Mouse (Mus musculus) hindbrain, embryonic 13.5 days (tissue): Measurements from ENCODE around the gene Hace1. TPM values are rescaled to one million over a fixed set of nuclear protein-coding genes. Genes with fewer than 3 reads are reported as not detected.

Experiments used
- ATAC-seq: fragments of 200-750 bp; cut with Nextera tagmentation; 2 replicates; pipeline ENCODE4 v1.8.0; 2017; ENCODE audit warnings: moderate TSS enrichment; ENCODE audit not compliant: low FRiP score
- H3K27ac ChIP-seq: fragments of 300-500 bp; sonication (generic); 2 replicates; pipeline ENCODE4 v1.5.1; 2015; ENCODE audit warnings: inconsistent platforms, mild to moderate bottlenecking, moderate library complexity
- H3K27me3 ChIP-seq: fragments of 300-500 bp; sonication (generic); 2 replicates; pipeline ENCODE4 v1.6.1; 2015; ENCODE audit warnings: mild to moderate bottlenecking, inconsistent platforms
- H3K36me3 ChIP-seq: fragments of 300-500 bp; sonication (generic); 2 replicates; pipeline ENCODE4 v1.6.1; 2015; ENCODE audit warnings: mild to moderate bottlenecking, inconsistent platforms
- H3K4me1 ChIP-seq: fragments of 300-500 bp; sonication (generic); replicated peaks from 2 replicates; pipeline ENCODE4 v1.6.1; 2015; ENCODE audit warnings: inconsistent platforms
- H3K4me2 ChIP-seq: fragments of 300-500 bp; sonication (generic); 2 replicates; pipeline ENCODE4 v1.6.1; 2015; ENCODE audit warnings: inconsistent platforms, mild to moderate bottlenecking, moderate library complexity
- H3K4me3 ChIP-seq: fragments of 300-500 bp; sonication (generic); 2 replicates; pipeline ENCODE4 v1.5.1; 2015; ENCODE audit warnings: mild to moderate bottlenecking, inconsistent platforms
- H3K9ac ChIP-seq: fragments of 300-500 bp; sonication (generic); 2 replicates; pipeline ENCODE4 v1.6.1; 2015; ENCODE audit warnings: mild to moderate bottlenecking, inconsistent platforms
- H3K9me3 ChIP-seq: fragments of 300-500 bp; sonication (generic); 2 replicates; pipeline ENCODE4 v1.6.1; 2016; ENCODE audit warnings: inconsistent platforms
- WGBS: fragments of 180-500 bp; shearing (Covaris S2); methylation state at CpG from one replicate; pipeline ENCODE4 v1.1.7; 2015; 5-methylcytosine and 5-hydroxymethylcytosine counted together
- polyA plus RNA-seq: library from polyadenylated mRNA; unstranded; fragments of >200 nt; fragmentation: Nextera tagmentation; extraction: Ambion mirVana; gene quantifications from 2 replicates; pipeline ENCODE4 v1.2.1, GENCODE M21; 2015

Gene Hace1
- polyA plus RNA-seq, 1 experiment from 2014 or later, result 19.0 TPM

DNA sequence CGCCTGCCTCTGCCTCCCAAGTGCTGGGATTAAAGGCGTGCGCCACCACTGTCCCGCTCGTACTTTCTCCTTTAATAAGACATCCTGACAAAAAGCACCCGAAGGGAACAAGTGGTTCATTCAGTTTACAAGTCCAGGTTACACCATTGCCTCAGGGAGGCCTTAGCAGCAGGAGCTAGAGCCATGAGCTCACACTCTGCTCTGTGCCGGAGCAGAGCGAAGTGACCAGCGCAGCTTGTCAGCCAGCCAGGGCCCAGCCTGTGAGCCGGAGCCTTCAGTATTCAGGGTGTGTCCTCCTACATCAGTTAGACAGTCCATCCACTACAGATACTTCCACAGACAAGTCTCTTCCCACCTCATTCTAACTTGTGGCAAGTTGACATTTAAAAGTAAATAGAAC is 55.0 kb downstream of the Hace1 start:
- Histone ChIP-seq H3K9ac (no peak overlapping the region), H3K4me1 (no peaks in the 10 kb centered on the region), H3K27ac (no peak overlapping the region), H3K27me3 (no peaks in the 10 kb centered on the region), H3K9me3 (no peaks in the 10 kb centered on the region), H3K4me2 (no peak overlapping the region), H3K36me3 (no peaks in the 10 kb centered on the region), H3K4me3 (no peak overlapping the region)
- 92% methylated on average over 10 of the region's 10 CpGs for WGBS
- no peak for ATAC-seq

DNA sequence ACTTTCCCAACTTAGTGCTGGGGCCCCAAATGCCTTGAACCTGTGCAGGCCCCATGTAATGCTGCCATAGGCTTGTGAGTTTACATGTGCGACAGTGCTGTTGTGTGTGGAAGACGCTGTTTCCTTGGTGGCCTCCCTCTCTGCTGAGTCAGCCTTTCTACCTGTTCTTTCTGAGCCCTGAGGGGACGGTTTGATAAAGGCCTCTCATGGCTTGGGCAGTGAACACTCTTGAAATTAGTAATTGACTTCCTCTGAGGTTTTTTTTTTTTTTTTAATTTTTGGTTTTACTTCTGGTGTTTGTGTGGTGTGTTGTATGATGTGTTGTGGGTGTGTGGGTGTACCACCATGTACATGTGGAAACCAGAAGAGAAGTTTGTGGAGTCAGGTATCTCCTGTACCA is 57.6 kb downstream of the Hace1 start:
- no peak overlapping the region for H3K4me3 ChIP-seq
- H3K27me3 ChIP-seq, result no peaks in the 10 kb centered on the region
- H3K36me3 ChIP-seq, result 0 out of 2 replicates have a peak, but pooled peaks cover 3% of the 10 kb centered on the region
- H3K27ac ChIP-seq, result no peak overlapping the region
- H3K4me2 ChIP-seq, result no peak overlapping the region
- no peaks in the 10 kb centered on the region for H3K4me1 ChIP-seq
- no peak for ATAC-seq
- no peak overlapping the region for H3K9ac ChIP-seq
- no peaks in the 10 kb centered on the region for H3K9me3 ChIP-seq
- WGBS, result 79% methylated on average over 3 of the region's 3 CpGs

DNA sequence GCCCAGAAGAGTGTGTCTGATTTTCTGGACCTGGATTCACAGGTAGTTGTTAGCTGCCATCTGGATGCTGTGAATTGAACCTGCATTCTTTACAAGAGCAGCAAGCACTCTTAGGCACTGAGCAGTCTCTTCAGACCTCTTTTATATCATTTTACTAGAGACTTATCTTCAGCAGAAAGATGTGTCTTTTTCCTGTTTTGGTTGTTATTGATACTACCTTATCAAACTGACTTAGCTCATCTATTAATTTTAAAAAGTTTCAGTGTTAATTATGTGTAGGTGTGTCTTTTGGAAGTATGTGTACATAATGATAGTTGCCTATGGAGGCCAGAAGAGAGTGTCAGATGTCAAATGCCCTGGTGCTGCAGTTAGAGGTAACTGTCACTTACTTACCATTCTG is 62.1 kb downstream of the Hace1 start:
- Histone ChIP-seq H3K4me1 (no peaks in the 10 kb centered on the region), H3K9me3 (no peaks in the 10 kb centered on the region), H3K27me3 (no peaks in the 10 kb centered on the region), H3K4me3 (no peak overlapping the region), H3K4me2 (no peak overlapping the region), H3K36me3 (peaks cover 14% of the 10 kb centered on the region), H3K27ac (no peak overlapping the region), H3K9ac (no peak overlapping the region)
- no peak for ATAC-seq

DNA sequence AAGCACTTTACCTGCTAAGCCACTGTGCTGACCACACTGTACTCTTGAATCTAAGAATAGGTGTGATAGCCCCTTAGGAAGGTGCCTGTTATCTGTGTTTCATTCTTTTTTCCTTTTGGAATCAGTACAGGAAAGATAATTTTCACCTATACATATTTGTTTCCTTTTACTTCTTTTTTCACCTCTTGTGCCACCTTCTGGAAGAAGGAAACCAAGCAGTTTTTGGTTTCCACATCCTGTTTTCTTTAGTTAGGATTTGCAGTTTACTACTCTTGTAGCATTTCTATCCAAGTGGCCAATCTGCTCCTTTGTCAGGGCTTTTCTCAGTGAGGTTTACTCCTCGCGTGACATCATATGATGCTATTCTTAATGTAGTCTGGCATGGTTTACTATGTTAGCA is 76.4 kb downstream of the Hace1 start:
- Histone ChIP-seq H3K4me3 (no peak overlapping the region), H3K4me1 (no peaks in the 10 kb centered on the region), H3K27ac (no peak overlapping the region), H3K36me3 (peaks cover 16% of the 10 kb centered on the region), H3K9ac (no peak overlapping the region), H3K27me3 (no peaks in the 10 kb centered on the region), H3K4me2 (no peak overlapping the region), H3K9me3 (no peaks in the 10 kb centered on the region)
- WGBS, result 89% methylated on average over 2 of the region's 2 CpGs
- no peak for ATAC-seq

DNA sequence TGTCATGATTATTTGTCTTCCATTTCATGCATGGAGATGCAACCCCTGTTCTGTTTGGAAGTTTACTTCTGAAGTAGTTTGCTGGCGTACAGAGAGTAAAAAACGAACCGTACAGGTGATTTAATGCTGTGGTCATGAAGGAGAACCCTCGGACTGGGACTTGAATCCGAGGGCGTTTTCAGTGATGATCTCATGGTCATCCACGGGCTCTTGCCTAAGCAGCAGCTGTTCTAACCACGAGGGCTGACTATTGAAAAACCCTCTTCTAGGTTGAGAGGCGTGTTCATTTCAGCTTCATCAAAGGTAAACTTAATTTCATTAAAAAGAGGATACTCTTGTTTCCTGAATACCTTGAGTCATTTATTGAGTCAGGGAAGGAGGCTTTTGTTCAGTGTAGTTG is 84.4 kb downstream of the Hace1 start:
- no peak for ATAC-seq
- Histone ChIP-seq H3K27me3 (no peaks in the 10 kb centered on the region), H3K36me3 (peaks cover 10% of the 10 kb centered on the region), H3K27ac (no peak overlapping the region), H3K4me2 (no peak overlapping the region), H3K9me3 (no peaks in the 10 kb centered on the region; the same call in 1 of the 2 replicates), H3K4me3 (no peak overlapping the region), H3K4me1 (no peaks in the 10 kb centered on the region), H3K9ac (no peak overlapping the region)
- 93% methylated on average over 9 of the region's 9 CpGs for WGBS

DNA sequence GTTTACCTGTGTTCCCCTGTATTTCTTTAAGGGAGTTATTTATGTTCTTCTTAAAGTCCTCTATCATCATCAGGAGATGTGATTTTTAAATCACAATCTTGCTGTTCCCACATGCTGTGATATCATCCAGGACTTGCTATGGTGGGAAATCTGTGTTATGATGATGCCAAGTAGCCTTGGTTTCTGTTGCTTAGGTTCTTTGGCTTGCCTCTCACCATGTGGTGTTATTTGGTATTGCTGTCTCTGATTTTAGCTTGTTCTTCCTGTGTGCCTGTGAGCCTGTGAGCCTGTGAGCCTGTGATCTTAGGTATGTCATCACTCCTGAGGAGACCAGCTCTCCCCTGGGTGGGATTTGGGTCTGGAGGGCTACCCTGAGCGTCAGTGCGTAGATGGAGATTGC is 90.6 kb downstream of the Hace1 start:
- no peak overlapping the region for H3K9ac ChIP-seq
- no peaks in the 10 kb centered on the region; the same call in 1 of the 2 replicates for H3K9me3 ChIP-seq
- no peak overlapping the region for H3K27ac ChIP-seq
- H3K4me2 ChIP-seq, result no peak overlapping the region
- 95% methylated on average over 2 of the region's 2 CpGs for WGBS
- H3K4me3 ChIP-seq, result no peak overlapping the region
- no peaks in the 10 kb centered on the region for H3K27me3 ChIP-seq
- no peaks in the 10 kb centered on the region for H3K4me1 ChIP-seq
- ATAC-seq, result no peak
- H3K36me3 ChIP-seq, result peaks cover 10% of the 10 kb centered on the region

DNA sequence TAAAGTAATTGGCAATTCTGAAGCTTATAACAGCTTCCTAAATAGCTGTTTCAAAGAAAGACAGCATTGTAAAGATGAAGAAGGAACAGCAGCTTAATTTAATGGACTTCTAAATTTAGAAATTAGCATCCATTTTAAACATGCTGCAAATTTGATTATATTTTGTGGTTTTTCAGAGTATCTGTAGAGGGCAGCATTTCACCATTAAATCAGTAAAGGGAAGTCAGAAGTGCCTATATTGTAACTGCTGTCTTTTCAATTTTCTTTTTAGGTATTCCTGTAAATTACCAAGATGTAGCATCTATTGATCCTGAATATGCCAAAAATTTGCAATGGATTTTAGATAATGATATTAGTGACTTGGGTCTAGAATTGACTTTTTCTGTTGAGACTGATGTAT is 99.2 kb downstream of the Hace1 start:
- Histone ChIP-seq H3K27ac (no peak overlapping the region), H3K4me2 (no peak overlapping the region), H3K4me1 (no peaks in the 10 kb centered on the region), H3K9me3 (no peaks in the 10 kb centered on the region), H3K9ac (no peak overlapping the region), H3K4me3 (no peak overlapping the region), H3K27me3 (no peaks in the 10 kb centered on the region), H3K36me3 (peaks cover 10% of the 10 kb centered on the region)
- ATAC-seq, result no peak

DNA sequence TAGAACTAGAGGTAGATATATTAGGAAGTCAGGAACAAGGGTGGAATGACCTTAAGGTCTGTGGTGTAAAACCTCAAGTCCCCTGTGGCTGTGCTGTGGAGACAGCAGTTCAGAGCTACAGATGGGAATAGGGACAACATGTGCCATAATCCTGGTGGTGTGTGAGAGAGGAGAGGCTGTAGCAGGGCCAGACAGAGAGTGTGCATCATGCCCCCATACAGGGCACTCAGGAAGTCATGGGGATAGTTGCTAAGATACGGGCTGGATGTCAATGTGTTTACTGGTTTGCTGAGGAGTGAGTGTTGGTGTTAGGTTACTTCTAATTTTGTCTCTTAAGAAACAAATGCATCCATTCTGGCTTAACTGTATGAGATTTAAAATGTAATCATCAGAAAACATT is 108.6 kb downstream of the Hace1 start:
- Histone ChIP-seq H3K9me3 (no peaks in the 10 kb centered on the region), H3K36me3 (no peaks in the 10 kb centered on the region), H3K9ac (no peak overlapping the region), H3K27ac (no peak overlapping the region), H3K4me3 (no peak overlapping the region), H3K4me2 (no peak overlapping the region), H3K27me3 (no peaks in the 10 kb centered on the region), H3K4me1 (no peaks in the 10 kb centered on the region)
- no peak for ATAC-seq
- 77% methylated on average over 1 of the region's 1 CpGs for WGBS

DNA sequence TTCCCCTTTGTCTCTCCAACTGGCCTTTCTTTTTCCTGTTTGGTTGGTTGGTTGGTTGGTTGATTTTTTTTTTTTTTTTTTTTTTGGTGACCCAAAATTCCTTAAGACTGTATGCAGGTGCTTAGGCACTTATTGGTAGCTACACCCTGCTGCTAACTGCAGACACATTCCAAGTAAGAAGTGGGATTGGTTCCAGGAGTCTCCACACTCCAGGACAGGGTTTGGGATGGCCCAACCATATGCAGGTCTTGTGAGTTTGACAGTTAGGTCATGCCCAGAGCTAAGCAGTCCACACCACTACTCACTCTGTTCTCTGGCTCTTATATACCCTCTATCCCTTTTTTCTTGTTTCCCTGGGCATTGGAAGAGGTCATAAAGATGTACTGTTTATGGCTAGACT is 117.3 kb downstream of the Hace1 start:
- Histone ChIP-seq H3K9ac (no peak overlapping the region), H3K27me3 (no peaks in the 10 kb centered on the region), H3K4me3 (no peak overlapping the region), H3K4me1 (no peaks in the 10 kb centered on the region), H3K9me3 (no peaks in the 10 kb centered on the region), H3K36me3 (no peaks in the 10 kb centered on the region), H3K27ac (no peak overlapping the region), H3K4me2 (no peak overlapping the region)
- ATAC-seq, result no peak

DNA sequence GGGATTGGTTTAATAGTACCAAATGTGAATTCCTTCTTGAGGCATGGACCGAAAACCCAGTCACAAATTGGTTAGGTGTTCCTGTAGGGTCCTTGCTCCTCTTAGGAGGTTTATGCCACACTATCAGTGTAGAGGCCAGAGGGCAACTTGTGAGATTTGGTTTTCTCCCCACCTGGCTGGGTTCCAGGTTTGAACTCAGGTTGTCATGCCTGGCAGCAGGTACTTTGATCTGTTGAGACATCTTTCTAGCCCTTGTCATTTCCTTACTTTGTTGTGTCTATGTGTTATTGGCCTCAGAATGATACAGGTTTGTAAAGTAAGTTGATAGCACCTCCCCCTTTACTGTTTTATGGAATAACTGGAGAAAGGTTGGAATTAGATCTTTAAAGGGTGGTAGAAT is 117.9 kb downstream of the Hace1 start:
- Histone ChIP-seq H3K4me2 (no peak overlapping the region), H3K27me3 (no peaks in the 10 kb centered on the region), H3K4me3 (no peak overlapping the region), H3K27ac (no peak overlapping the region), H3K4me1 (no peaks in the 10 kb centered on the region), H3K9me3 (no peaks in the 10 kb centered on the region), H3K9ac (no peak overlapping the region), H3K36me3 (no peaks in the 10 kb centered on the region)
- no peak for ATAC-seq
- 100% methylated on average over 1 of the region's 1 CpGs for WGBS

DNA sequence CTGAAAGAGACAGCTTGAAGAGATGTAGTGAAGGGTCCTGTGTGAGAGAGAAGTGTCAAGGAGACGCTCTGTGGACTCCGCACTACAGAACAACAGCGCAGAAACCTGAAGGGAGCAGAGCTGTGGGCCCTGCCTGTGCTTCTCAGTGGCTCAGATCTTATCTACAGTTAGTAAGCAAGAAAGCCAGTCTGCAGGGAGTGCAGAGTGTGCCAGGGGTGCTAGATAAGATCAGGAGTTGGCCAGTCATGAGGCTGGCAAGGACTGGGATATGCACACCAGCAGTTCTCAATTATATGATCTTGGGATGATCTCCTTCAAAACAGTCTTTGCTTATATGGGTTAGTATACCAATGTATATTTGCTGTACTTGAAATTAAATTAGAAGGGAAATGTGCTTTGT is 121.3 kb downstream of the Hace1 start:
- Histone ChIP-seq H3K4me2 (no peak overlapping the region), H3K4me3 (no peak overlapping the region), H3K36me3 (peaks cover 7% of the 10 kb centered on the region), H3K9ac (no peak overlapping the region), H3K27ac (no peak overlapping the region), H3K4me1 (no peaks in the 10 kb centered on the region), H3K9me3 (no peaks in the 10 kb centered on the region), H3K27me3 (no peaks in the 10 kb centered on the region)
- ATAC-seq, result no peak
- WGBS, result 89% methylated on average over 3 of the region's 3 CpGs

DNA sequence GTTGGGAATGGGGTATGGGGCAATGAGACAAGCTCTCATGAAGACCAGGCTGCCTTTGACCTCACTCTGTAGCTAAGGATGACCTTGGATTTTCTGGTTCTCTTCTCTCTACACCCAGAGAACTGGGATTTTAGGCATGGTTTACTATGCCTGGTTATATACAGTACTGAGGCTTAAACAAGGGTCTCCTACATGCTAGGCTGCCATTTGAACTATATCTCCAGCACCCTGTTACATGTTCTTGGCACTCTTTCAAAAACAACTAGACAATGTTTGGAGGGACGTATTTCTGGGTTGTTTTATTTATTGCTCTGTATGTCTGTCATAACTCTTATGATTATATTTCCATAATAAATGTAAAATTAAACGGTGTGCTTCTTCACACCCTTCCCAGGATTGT is 129.2 kb downstream of the Hace1 start:
- Histone ChIP-seq H3K9me3 (no peaks in the 10 kb centered on the region), H3K36me3 (0 out of 2 replicates have a peak, but pooled peaks cover 4% of the 10 kb centered on the region), H3K9ac (no peak overlapping the region), H3K4me2 (no peak overlapping the region), H3K4me1 (peaks cover 5% of the 10 kb centered on the region), H3K27ac (no peak overlapping the region), H3K27me3 (no peaks in the 10 kb centered on the region), H3K4me3 (no peak overlapping the region)
- ATAC-seq, result no peak
- 90% methylated on average over 2 of the region's 2 CpGs for WGBS

DNA sequence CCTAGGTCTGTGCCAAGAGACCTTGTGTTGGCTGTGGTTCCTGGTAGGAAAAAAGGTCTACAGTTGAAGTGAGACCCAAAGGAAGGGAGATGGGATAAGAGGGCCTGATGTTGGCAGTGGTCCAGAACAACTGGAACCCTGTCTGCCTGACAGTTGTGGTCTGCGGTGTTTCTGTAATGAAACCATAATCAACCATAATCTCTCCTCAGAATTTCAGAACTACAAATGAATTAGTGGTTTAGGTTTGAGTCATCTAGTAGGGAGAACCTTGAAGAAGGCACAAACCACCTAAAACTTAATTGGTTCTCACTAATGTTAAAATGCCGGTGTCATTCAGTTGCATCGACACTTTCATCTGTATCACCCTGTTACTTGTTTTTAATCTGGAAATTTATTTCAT is 133.2 kb downstream of the Hace1 start:
- Histone ChIP-seq H3K27ac (peak overlapping the region; percentile 40; the same call in 1 of the 2 replicates), H3K27me3 (no peaks in the 10 kb centered on the region), H3K4me1 (peaks cover 5% of the 10 kb centered on the region), H3K4me3 (no peak overlapping the region), H3K9ac (no peak overlapping the region), H3K4me2 (no peak overlapping the region), H3K9me3 (no peaks in the 10 kb centered on the region), H3K36me3 (peaks cover 11% of the 10 kb centered on the region; the same call in 1 of the 2 replicates)
- ATAC-seq, result no peak
- WGBS, result 75% methylated on average over 3 of the region's 3 CpGs

DNA sequence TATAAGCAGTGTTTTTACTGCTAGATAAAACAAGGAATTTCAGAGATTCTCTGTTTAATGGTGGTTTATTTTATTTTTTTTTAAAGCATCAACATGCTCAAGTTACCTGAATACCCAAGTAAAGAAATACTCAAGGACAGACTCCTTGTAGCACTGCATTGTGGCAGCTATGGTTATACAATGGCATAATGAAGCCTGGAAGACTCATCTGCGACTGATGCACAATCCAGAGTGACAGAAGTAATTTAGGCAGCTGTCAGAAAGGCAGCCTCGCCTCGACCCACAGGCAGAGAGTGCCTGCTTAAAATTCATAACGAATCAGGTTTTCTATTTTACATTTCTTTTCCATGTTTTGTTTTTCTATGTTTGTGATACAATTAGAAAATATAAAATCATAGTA is 133.7 kb downstream of the Hace1 start:
- WGBS, result 31% methylated on average over 4 of the region's 4 CpGs
- H3K9me3 ChIP-seq, result no peaks in the 10 kb centered on the region
- H3K36me3 ChIP-seq, result peaks cover 11% of the 10 kb centered on the region; the same call in 1 of the 2 replicates
- peaks cover 5% of the 10 kb centered on the region for H3K4me1 ChIP-seq
- no peaks in the 10 kb centered on the region for H3K27me3 ChIP-seq
- no peak overlapping the region for H3K4me3 ChIP-seq
- no peak overlapping the region for H3K27ac ChIP-seq
- H3K4me2 ChIP-seq, result no peak overlapping the region
- ATAC-seq, result peak; percentile 64; the same call in 1 of the 2 replicates
- no peak overlapping the region for H3K9ac ChIP-seq
